Mouse (Mus musculus): ENCODE measurements at regions not wholly inside any gene's neighbourhood (a gene's known extent, or its start where the extent isn't known, plus 50 kb on each side); places are given as distances from the start of the nearest gene placed in this dataset.

DNA sequence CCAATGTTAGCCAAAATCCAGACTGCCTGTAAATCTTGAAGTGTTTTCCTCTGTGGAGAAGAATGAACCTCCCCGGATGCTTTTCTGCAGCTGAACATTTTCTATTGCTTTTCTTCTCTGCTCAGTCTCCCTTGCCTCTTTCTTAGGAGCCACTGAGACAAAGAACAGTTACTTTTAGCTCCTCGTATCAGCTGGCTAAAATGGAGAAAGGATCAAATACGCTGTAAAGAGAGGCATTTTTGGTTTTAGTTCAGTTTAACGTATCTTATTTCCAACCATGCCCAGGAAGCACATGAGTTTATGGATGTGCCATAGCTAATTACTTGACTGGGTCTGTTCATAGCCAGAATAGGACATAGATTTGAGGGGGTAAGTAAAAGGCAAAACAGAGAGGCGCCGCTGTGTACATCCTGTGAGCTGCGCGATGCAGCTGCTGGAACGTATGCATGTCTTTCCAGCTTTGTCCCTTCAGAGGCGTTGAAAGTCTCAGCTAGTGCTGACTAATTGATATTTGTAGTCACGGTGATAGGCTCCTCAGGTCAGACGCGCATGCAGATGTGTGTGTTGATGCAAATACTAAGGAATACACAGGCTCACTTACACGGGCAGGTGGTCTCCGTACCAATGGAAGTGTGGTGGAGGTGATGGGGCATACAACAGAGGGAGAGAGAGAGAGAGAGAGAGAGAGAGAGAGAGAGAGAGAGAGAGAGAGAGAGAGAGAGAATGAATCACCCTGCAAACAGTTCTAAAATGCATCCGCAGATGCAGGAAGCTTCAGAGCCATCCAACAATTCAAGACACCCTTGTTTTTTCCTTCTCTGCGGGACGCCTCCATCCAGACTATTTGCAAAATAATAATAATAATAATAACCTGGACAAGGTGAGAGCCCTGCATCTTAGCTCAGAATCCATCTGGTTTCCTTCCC, 216.5 kb upstream of the Ubash3b start:
- no peak for DNase-seq (ENCODE audit: low spot score)

DNA sequence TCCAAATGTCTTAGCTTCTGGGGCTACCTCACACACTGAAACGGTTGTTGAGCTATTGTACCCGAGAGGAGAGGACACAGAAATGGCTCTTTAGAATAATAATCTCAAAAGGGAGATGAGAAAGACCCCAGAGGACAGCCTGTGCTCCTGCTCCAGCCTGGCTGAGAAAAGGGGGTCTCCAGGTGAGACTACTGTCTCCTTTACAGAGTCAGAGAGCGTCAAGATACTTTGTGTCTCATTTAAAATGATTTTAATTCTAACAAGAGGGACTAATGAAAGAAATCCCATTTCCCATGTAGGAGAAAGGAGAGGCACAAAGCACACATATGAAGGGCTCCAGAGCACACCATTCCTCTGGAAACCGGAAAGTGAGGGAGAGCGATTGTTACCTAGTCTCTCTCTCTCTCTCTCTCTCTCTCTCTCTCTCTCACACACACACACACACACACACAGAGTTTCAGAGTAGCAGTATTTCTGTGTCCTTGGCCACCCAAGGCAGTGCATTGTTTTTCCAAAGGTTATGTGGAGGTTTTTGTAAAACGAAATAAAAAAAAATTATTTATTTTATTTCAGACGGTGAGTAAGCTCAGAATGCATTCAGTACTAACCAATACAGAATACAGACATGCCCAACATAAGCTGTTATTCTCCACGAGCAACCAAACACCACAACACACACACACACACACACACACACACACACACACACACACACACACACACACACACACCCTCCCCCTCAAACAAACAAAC, 215.6 kb upstream of the Ubash3b start:
- no peak for DNase-seq (ENCODE audit: low spot score)

DNA sequence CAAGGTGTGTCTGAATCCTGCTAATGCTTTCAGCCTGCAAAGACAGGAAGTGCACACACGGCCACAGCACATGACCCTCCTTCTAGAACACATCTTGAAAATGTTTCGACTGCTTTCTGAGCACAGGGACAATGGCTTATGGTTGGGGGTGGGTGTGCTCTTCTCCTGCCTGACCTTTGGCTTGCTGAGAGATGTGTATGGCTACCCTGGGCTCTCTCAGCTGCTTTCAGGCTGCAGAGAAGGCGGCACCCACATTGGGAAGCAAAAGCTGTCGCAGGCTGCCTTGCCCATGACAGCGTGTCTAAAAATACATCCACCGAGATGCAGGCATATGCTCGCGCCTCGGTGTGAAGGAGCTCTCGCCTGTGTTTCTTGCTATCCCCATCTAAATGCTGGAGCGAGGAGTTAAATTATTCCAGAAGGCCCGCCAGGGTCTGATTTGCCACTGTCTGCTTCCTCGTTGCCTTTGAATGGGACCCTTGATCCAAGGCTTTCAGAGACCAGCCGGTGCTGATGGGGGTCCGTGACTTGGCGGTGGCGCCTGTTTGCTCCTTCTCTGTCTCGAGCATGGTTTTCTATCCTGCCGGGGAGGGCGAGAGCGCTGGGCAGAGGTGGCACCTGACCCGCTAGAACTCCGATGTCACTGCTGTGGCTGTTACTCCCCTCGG, 214.6 kb upstream of the Ubash3b start:
- DNase-seq (ENCODE audit: low spot score), result no peak

- DNase-seq (ENCODE audit: low spot score), result no peak
These were observed 213.3 kb upstream of the Ubash3b start for GRCm38 (mm10) chr9:41374591-41375481.

DNA sequence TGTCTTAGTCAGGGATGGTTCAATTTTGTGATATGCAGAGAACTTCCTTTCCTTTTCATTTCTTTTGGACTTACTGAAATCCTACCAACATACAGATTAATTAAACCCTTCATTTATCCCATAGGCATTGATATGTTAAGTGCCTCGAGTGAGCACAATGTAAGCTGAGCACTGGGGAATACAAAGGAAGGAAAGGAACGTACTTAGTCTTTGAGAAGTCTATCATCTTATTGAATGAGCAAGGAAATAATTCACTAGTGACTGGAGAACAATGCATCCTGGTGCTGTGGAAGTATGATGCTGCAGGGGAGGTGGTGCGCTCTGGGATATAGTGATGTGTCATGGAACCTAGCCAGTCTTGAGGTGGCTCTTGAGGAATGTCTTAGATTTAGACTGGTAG, 204.9 kb upstream of the Ubash3b start:
- DNase-seq (ENCODE audit: low spot score), result no peak

GRCm38 (mm10) chr9:41365251-41365650, 203.8 kb upstream of the Ubash3b start:
- DNase-seq (ENCODE audit: low spot score), result no peak

- no peak for DNase-seq (ENCODE audit: low spot score)
These were observed 203.1 kb upstream of the Ubash3b start for GRCm38 (mm10) chr9:41364442-41365250.

- DNase-seq (ENCODE audit: low spot score), result no peak
These were observed 198.9 kb upstream of the Ubash3b start for GRCm38 (mm10) chr9:41360356-41360755.

- DNase-seq (ENCODE audit: low spot score), result no peak
These were observed 197.8 kb upstream of the Ubash3b start for GRCm38 (mm10) chr9:41359286-41359685.

- DNase-seq (ENCODE audit: low spot score), result no peak
These were observed 183.8 kb upstream of the Ubash3b start for GRCm38 (mm10) chr9:41345338-41345737.

GRCm38 (mm10) chr9:41337375-41337774, 175.9 kb upstream of the Ubash3b start:
- DNase-seq (ENCODE audit: low spot score), result no peak

- no peak for DNase-seq (ENCODE audit: low spot score)
These were observed 175.3 kb upstream of the Ubash3b start for GRCm38 (mm10) chr9:41336801-41337200.

- DNase-seq (ENCODE audit: low spot score), result no peak
These were observed 173.2 kb upstream of the Ubash3b start for GRCm38 (mm10) chr9:41334462-41335241.

DNA sequence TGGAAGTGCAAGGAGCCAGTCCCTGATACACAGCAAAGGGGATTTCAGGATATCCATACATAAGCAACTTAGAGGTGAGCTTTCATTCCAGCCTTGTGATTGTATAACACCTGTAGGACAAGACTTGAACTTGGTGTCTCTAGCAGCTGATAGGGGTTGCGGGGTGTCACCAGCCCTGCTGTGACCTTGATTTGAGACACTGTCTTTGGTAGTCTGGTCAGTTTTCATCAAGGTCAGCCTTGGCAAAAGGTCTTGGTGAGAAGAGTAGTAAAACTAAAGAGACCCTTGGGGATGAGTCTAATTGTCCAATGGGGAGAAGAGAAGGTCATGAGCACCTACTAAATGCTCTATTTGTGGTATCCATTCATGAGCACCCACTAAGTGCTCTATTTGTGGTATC, 172.0 kb upstream of the Ubash3b start:
- DNase-seq (ENCODE audit: low spot score), result no peak

DNA sequence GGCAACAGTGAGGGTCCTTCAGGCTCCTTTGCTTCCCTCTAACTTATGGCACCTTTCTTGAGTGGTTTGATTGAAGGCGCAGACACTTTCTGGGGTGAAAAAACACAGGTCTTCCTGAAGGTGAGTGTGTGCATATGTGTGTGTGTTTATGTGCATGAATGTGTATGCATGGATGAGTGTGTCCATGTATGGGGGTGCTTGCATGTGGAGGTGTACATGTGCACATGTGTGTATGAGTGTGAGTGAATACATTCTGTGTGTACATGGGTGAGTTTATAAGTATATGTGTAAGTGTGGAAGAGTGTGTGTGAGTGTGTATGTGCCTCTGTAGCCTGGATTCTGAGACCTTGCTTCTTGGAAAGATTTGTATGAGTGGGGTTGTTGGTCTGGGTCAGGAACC, 167.5 kb upstream of the Ubash3b start:
- DNase-seq (ENCODE audit: low spot score), result no peak

DNA sequence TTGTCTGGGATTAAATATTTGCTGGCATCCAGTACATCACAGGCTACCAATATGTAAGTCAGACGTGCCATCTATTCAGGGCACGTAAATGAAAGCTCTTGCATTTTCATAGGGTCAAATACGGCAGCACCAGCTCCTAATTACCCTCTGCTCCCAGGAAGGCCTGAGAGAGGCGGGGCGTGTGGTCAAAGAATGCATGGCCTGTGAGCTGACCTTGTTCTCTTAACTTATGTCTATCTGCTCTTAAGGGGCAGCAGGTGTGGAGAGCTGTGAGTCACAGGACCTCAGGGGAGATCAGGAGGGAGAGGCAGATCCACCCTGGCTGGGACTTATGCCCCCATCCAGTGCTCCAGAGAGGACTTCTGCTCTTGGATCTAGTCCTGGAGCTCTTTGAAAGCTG, 167.0 kb upstream of the Ubash3b start:
- DNase-seq (ENCODE audit: low spot score), result no peak

DNA sequence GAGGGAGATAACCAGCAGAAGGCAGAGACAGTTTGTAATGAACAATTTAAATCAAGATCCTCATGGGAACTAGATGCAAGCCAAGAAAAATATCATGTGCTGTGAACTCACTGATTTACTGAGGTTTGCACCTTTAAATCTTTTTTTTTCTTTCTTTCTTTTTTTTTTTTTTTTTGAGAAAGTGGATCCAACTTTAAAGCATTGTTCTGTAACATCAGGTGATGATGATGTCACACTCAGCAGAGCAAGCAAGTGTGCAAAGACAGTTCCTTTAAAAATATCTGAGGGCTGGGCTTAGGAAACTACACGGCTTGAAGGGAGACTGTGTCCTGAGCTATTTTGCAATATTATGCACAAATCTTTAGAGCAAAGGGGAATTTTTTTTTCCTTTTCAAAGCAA, 166.6 kb upstream of the Ubash3b start:
- DNase-seq (ENCODE audit: low spot score), result no peak

- no peak for DNase-seq (ENCODE audit: low spot score)
These were observed 166.1 kb upstream of the Ubash3b start for GRCm38 (mm10) chr9:41327561-41327960.

DNA sequence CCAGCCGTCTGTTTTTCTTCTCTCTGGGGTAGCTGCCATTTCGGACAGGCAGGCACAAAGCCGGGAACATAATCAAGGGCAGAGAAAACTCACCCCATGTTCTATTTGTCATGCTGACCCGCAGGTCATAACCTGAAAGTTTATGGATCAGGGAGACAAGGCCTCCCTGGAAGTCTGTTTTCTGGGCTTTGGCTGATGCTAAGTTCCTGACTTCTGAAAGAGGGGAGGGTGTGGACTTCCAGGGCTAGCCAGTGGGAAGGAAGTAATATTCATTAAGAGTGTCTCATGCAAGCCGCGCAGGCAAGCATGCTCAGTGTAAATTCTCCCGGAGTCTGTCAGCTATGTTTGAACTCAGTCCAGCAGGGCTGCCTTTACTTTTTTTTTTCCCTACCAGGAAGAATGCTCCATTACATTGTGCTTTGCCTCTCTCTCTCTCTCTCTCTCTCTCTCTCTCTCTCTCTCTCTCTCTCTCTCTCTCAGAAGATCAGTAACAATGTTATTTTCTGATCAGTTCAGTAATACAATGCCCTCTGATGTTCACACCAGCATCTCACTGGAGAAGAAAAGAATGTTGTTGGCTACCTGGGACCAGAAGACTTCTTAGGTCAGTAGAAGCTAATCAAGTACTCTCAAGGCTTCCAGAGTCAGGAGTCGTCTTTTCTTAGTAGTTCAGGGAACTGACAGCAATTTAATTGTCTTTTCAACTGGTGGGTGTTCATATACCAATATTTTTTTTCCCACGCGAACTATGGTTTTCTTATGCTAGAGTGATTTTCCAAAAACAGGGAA, 165.5 kb upstream of the Ubash3b start:
- peak; percentile 46 for DNase-seq (ENCODE audit: low spot score)
